Mouse (Mus musculus): Measurements from ENCODE around the gene Bend3.
"Not testable (repeated sequence)": the region's sequence is repeated elsewhere in the genome, so short reads cannot be mapped to it uniquely, and the experiment has no call there.

Bend3 gene

GRCm38 (mm10) chr10:43480227-43480849 lies 1.7 kb downstream of the Bend3 start:
- no peak for DNase-seq (ENCODE audit: low spot score in 2 of 2)

GRCm38 (mm10) chr10:43481179-43481578 lies 2.5 kb downstream of the Bend3 start:
- DNase-seq (ENCODE audit: low spot score in 2 of 2), result no peak

- DNase-seq (ENCODE audit: low spot score in 2 of 2), result no peak
These were observed 3.4 kb downstream of the Bend3 start for GRCm38 (mm10) chr10:43482021-43482420.

DNA sequence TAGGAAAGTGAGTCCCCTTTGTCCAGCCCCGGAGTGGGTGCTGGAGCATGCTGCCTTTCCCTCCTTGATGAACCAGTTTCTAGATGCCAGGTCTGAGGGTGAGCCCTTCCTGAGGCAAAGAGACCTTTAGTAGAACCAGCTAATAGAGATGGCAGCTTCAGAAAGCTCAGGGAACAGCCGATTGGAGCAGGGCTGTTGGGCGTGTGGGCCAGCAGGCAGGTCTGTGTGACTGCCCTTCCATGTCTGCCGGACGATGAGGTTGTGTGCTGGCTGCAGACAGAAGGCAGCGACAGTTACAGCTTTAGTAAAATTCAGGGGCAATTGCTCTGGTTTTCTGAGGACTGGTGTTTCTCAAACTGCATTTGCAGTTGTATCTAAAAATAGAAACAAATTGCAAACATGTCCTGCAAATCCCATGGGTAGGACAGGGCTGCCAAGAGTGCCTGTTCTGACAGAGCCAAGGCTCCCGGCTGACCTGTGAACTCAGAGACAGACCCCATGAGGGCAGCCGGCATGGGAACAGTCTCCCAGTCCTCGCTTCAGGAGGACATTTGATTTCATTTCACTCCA lies 4.9 kb downstream of the Bend3 start:
- no peak for DNase-seq (ENCODE audit: low spot score in 2 of 2)

- DNase-seq (ENCODE audit: low spot score in 2 of 2), result no peak
These were observed 7.2 kb downstream of the Bend3 start for GRCm38 (mm10) chr10:43485751-43486268.

GRCm38 (mm10) chr10:43487441-43488010 lies 8.9 kb downstream of the Bend3 start:
- DNase-seq (ENCODE audit: low spot score in 2 of 2), result no peak

DNA sequence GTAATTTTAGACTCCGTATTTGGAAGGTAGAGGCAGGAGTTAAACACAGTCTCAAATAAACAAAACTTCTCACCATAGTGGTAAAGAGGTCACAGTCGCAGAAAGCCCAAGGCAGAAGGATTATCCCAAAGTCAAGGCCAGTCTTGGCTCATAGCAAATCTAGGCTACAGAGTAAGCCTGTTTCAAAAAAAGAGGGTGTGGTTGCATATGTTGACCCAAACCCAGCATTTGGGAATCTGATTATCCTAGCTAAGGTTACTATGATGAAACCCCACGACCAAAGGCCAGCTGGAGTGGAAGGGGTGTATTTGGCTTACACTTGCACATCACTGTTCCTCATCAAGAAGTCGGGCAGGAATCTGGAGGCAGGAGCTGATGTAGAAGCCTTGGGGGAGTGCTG lies 9.6 kb downstream of the Bend3 start:
- DNase-seq (ENCODE audit: low spot score in 2 of 2), result no peak

DNA sequence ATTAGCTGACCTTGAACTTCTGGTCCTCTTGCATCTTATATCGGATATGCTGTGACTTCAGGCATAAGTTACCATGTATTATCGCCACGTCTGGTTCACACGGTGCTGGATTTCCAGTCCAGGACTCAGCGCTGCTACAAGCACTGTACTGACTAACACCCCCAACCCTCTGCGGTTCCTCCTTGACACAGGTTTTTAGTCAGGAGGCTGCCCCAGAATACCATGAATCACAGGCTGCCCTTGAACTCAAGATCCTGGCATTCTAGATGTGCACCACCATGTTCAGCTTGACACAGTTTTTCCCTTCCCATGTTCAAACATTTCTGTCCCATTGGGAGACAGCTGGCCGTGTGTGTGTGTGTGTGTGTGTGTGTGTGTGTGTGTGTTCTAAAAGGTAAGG lies 10.5 kb downstream of the Bend3 start:
- DNase-seq (ENCODE audit: low spot score in 2 of 2), result no peak

DNA sequence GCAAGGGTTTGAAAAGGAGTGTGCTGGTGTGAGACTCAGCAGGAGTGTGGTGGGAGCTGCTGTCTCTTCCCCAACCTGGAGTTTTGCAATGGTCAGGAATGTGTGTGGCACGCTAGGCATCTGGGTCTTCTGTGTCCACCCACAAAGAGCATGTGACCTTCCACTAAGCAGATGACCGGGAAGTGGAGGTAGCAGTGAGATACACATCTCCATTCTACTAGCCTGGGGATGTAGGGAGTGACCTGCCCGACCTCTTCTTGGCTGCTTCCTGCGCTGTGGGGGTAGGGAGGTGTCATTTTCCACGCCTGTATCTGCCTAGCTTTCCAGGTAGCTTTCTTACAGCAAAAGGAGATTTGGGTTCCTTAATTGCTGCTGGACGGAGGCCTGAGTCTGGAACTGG lies 10.9 kb downstream of the Bend3 start:
- no peak for DNase-seq (ENCODE audit: low spot score in 2 of 2)

- no peak for DNase-seq (ENCODE audit: low spot score in 2 of 2)
These were observed 11.4 kb downstream of the Bend3 start for GRCm38 (mm10) chr10:43490034-43490433.

DNA sequence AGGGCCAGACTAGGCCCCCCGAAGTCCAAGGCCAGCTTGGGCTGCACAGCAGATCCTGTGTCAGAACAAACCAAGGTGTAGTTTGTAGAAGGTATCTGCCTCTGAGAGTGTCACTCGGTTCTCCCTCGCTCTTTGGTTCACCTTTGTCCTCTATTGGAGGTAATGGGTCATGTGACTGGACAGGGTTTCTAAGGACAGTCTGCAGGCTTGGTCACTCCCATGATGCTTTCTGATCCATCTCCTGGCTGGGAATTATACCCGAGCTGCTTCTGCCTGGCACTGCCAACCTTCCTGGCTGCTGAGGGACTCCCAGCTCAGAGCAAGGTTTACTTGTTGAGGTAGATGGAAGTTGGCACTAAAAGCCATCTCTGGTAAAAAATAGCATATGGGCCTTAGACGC lies 12.2 kb downstream of the Bend3 start:
- DNase-seq (ENCODE audit: low spot score in 2 of 2), result no peak

DNA sequence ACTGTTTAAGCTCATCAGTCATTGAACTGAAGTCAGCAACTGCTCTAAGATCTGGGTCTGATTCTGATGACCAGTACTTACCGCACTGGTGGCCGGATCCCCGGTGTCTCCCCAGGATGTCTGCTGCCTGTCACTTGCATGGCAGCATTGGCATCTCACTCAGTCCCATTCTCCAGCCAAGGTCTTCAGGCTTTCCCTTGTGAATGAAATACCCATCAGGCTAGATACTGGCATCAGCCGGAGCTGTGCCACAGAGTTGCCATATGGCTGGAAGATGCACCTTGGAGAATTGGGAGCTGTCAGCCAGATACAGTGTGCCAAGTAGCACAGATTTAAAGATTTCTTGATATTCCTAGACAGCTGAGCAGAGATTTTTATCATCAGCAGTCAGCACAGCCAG lies 24.0 kb downstream of the Bend3 start:
- DNase-seq (ENCODE audit: low spot score in 2 of 2), result no peak

- no peak for DNase-seq (ENCODE audit: low spot score in 2 of 2)
These were observed 25.7 kb downstream of the Bend3 start for GRCm38 (mm10) chr10:43504291-43504690.

DNA sequence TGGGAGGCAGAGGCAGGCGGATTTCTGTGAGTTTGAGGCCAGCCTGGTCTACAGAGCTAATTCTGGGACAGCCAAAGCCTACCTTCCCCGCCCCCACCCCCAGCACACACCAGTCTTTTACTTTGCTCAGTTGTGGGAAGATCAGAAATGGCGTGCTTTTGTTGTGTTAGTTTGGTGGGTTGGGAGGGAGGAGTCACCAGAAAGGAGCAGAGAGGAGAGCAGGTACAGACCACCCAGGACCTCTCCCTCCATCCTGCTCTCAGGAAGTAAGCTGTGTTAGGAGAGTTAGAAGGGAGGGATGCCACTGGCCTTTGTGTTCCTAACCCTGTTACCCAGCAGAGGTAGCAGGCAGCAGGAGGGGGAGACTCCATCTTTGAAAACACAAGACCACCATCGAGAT lies 28.4 kb downstream of the Bend3 start:
- DNase-seq (ENCODE audit: low spot score in 2 of 2), result no peak

DNA sequence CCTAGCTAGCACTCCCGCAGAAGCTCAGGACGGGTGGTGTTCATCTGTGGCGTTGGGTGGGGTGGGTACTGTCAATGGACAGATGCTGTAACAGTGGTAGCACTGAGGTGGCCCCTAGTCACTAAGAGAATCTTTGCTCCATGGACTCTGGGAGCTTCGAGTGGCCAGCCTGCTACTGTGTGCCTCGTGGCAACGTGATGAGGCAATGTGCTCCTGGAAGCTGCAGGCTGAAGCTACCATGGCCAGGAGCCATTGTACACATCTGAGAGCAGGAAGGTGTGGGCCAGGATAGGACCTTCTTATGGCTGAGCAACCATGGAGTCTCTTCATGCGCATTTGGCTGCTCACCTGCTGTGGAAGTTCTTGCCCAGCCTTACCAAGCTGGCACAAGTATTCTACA lies 30.6 kb downstream of the Bend3 start:
- DNase-seq (ENCODE audit: low spot score in 2 of 2), result no peak

GRCm38 (mm10) chr10:43512976-43513375 lies 34.3 kb downstream of the Bend3 start:
- DNase-seq (ENCODE audit: low spot score in 2 of 2), result no peak

GRCm38 (mm10) chr10:43516992-43517660 lies 38.5 kb downstream of the Bend3 start:
- no peak for DNase-seq (ENCODE audit: low spot score in 2 of 2)

DNA sequence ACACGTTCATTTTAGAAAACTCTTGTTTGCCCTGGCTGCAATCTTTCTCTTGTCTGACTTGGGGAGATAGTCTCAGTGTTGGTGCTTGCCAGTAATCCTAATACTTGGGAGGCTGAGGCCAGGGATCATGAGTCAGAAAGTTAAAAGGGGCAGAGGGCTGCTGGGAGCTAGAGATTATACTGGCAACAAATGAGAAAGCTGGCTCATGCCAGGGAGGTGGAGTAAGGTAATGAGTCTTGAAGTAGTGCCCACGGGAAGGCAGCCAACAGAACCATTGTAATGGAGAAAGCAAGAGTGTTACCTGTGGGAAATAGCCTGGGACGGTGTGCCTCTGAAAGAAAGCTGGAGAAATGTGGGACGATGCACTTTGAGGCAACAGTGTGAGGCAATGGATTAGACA lies 39.2 kb downstream of the Bend3 start:
- DNase-seq (ENCODE audit: low spot score in 2 of 2), result no peak

DNA sequence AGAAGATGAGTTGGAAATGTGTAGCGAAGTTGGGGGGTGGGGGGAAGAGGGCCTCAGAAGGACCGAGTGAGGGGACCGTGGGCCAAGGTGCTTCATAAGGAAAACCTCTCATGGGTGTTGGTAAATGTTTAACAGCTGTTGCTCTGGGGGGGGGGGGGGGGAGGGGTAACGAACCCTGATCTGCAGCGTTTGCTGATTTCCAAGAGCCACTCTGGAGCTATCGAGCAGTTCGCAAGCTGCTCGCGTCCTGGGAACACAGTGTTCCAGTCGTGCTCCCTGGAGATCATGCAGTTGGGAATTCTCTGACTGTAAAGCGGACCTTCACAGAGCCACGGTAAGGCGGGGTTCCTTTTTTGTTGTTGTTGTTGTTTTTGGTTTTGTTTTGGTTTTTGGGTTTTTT lies 39.7 kb downstream of the Bend3 start:
- no peak for DNase-seq (ENCODE audit: low spot score in 2 of 2)

GRCm38 (mm10) chr10:43519977-43520376 lies 41.3 kb downstream of the Bend3 start:
- DNase-seq (ENCODE audit: low spot score in 2 of 2), result no peak

GRCm38 (mm10) chr10:43523931-43524330 lies 45.3 kb downstream of the Bend3 start, which contains the start of gene Gm9803:
Gene Gm9803, plus strand, starts transcription at chr10:43524084.
- DNase-seq (ENCODE audit: low spot score in 2 of 2), result not testable (repeated sequence)

All from frontal cortex, postnatal 10 days (tissue).